Mouse (Mus musculus) thymus, adult 18-20 months (tissue): ENCODE results near the gene Ythdf1.

Experiments used
- DNase-seq, 2 experiments: peaks; one replicate each; pipeline ENCODE4 v3.0.0; 2022; ENCODE audit warnings: mixed read lengths in 2 of 2

Gene Ythdf1

GRCm38 (mm10) chr2:180870006-180870405 is 50.7 kb downstream of the Ythdf1 start:
- DNase-seq: no peak

GRCm38 (mm10) chr2:180861561-180861960 is 59.2 kb downstream of the Ythdf1 start:
- DNase-seq: no peak

- no peak for DNase-seq
Measured at GRCm38 (mm10) chr2:180857121-180857520, 63.6 kb downstream of the Ythdf1 start.

- no peak for DNase-seq
Measured at GRCm38 (mm10) chr2:180855005-180855544, 65.7 kb downstream of the Ythdf1 start.
